Mouse (Mus musculus) A20 (cell line): ENCODE measurements around the gene Aldh4a1.

Experiments used
- DNase-seq: peaks from one replicate; pipeline ENCODE4 v3.0.0-alpha.2; 2011; ENCODE audit warnings: low read depth, low spot score

The Aldh4a1 gene

DNA sequence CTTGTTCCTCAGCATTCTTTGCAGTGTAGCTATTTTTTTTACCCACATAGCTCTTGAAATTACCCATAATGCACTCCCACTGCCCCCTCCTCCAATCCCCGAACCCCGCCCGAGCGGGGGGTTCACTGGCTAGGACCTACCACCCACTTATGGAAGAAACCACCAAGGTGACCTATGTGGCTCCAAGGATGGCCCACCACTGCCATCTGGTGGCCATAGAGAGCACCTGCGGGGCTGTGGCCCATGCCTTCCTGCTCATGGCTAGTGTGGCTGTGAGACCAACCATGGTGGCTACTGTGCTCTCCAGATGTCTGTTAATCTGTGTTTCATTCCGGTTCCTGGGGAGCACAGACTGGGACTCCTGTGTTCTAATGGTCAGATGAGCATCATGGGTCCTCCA lies 47.2 kb downstream of the Aldh4a1 start:
- DNase-seq = peak; percentile 76

DNA sequence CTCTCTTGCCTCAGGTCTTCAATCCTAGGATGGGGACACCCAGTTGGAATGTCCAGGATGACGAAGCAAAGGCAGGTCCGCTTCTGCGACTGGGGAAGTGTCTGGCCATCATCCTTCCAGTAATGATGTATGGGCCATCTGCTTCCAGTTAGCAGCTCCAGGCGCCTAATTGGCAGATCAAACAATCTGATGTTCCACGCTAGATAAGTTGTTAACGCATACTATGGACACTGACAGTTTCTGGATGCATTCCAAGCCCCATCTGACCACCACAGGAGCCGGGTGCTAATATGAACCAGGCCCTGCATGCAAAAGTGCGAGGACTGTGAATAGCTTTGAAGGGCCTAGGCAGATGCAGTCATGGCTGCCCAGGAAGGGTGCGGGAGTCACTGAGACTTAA lies 53.0 kb downstream of the Aldh4a1 start:
- no peak for DNase-seq

DNA sequence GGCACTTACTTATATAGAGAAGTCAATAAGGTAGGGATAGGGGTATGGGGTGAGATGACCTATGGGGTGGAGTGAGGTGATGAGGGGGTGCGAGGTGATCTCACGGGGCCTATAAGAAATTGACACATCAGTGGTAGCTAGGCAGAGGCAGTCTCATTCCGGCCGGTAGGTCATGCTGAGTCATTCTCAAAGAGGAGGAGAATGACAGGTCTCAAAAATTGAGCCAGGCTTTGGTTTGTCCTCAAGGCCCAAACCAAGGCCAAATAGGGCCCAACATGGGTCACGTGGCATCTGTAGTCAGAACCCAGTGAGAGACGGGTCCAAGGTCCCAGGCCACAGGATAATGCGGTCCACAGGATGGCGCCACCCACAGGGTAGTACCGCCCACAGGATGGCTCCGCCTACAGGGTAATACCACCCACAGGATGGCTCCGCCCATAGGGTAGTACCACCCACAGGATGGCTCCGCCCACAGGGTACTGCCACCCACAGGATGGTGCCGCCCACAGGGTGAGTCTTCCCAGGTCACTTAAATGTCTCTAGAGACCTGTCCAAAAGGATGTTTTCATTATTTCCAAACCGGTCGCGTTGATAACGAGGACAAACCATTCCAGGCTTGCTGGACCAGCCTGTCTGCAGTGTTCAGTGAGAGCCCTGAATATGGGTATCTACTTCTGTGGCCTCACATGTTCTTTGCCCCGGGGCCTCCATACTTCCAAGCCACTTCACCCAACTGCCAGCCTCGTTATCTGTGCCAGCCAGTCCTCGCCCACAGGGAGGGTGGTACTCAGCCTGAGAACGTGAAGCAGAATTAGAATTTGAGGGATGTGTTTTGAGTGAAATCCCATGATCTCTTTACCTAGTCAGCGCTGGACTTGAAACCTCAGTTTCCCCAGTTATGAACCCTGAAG lies 61.3 kb downstream of the Aldh4a1 start:
- no peak for DNase-seq

DNA sequence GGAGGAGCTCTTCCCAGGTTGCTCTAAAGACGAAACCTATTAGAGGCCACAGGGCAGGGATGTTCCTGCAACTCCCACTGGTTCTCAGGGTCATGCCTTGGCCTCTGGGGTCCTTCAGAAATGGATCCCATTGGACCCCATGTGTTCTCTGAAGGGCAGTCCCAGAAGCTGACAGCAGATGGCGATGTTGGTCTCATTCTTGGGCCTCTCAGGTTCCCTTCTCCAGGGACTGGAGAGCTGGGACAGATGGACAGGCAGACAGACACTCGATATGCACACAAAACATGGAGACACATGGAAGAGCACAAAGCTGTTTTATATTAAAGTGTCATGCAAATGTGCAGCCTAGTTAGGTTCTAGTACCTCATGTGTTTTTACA lies 62.0 kb downstream of the Aldh4a1 start:
- peak; percentile 47 for DNase-seq

DNA sequence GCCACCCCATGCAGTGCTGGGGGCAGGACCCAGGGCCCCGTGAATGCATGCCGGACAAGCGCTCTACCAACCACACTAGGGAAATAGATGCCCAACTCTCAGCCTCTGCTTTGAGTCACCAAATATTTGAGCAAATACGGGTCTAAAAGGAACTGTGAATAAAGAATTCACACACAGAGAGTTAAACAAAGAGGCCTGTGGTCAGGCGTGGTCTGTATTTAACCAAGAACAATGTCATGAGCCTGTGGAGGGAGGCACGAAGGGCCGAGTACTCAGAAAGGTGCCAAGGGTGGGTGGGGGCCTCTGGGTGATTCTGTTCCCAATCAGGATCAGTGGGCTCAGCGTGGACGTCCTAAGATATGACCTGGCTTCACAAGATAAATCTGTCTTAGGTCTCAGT lies 65.4 kb downstream of the Aldh4a1 start:
- DNase-seq = no peak

DNA sequence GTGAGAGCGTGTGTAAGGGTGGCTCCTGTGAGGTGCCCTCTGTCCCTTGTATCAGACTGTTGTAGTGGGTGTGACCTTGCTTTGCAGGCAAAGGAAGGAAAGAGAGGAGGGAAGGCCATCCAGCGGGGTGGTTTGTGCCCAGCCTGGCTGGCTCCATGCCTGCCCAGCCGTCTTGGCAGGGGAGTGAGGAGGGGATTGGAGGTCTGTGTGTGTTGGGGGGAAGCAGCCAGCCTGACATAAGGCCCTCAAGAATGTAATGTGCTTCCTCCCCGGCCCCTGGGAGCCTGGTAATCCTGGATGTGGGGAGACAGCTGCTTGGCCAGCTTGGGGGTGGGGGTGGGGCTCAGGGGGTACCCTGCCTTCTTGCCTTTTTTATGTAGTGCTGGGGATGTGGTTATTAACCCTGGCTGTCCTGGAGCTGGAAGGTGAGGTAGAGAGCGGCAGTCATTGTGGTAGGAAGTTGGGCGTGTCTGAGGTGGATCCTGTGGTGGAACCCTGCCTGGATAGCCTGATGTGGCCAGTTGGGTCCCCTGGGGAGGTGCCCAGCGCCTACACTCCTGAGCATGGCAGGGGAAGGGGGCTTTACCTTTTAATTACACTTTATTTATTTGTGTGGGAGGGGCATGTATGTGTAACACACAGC lies 67.1 kb downstream of the Aldh4a1 start:
- no peak for DNase-seq

DNA sequence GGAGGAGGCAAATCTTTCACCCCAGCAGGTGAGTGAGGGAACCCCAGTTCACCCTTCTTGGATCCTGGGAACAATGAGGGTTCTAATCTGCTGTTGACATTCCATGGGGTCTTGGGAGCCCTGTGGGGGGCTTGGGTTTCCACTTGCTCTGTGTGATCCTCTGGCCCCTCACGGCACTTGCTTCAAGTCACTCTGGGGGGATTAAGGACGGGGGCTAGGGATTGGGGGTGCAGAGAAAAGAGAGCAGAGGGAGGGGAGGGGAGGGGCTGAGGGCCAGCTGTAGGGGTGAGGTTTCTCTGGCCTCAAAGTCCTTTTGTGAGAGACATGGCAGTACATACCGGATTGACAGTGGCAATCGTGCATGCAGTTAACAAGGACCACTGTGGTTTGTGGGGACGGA lies 70.6 kb downstream of the Aldh4a1 start:
- no peak for DNase-seq

DNA sequence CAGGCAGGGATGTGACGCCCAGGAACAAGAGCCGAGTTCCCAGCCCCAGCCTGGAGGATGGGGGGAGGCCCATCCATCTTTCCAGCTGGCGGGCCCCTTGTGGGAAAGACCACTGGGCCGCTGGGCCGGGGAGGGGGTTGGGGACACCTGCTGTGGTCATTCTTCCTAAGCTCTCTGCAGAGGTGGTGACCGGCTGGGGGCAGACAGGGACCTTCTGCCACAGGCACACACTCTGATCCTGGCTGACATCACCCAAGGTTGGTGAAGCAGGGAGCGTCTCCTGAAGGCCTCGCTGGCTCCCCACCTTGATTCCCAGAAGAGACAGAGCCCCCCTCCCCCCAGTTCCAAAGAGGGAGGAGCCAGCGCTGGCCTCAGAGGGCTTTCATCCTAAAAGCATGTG lies 75.1 kb downstream of the Aldh4a1 start:
- no peak for DNase-seq

DNA sequence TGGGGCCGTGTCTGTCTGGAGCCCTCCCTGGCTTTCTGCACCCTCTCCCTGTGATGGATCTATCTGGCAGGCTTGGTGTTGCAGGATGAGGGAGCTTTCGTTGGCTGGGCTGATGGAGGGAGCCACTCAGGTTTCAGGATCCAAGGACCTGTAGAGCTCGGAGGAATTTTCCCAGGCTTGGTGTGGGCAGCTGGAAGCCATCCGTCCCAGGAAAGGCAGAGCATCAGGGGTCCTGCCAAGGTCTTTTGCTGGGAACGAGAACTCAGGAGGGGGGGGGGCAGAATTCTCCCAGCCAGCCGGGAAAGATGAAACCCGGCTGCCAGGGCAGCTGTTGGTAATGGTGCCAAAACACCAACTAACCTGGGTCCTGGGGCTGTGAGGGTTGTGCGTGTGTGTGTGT lies 75.9 kb downstream of the Aldh4a1 start:
- DNase-seq = no peak
